Mouse (Mus musculus): ENCODE data around the gene Gm42742. TPM values are rescaled to one million over a fixed set of nuclear protein-coding genes. Genes with fewer than 3 reads are reported as not detected.

The Gm42742 gene
- polyA plus RNA-seq, 1 experiment, result 362 TPM

DNA sequence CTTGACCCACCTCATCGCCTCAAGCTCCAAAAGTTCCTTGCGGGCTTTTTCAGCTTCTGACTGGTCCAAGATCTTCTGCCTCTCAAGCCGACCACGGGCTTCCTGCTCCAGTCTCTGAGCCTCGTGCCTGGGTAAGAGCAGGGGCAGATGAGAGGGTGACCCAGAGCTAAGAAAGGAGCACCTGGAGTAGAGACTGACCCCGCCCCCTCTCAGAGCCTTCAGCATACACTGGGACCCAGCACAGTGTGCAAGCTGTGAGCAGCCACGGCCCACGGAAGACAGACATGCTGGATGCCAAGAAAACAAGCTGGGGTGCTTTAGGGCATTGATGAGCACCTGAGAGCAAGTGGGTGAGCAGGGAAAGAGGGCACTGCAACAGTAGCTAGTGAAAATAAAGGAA lies 32.1 kb downstream of the Gm42742 start:
- no peak overlapping the region for H3K4me3 ChIP-seq (replicated peaks; ENCODE audit: insufficient read depth, low read depth, low read length)
- no peaks in the 10 kb centered on the region for H3K27me3 ChIP-seq (ENCODE audit: control insufficient read depth, insufficient read depth, low read length)
- no peak for TF ChIP-seq POLR2A (IDR thresholded peaks at IDR 0.05; ENCODE audit: borderline replicate concordance, insufficient read depth, low read length)
- no peak for TF ChIP-seq CTCF (IDR thresholded peaks at IDR 0.05; ENCODE audit: borderline replicate concordance, insufficient read depth, low read depth, low read length)
- H3K27ac ChIP-seq (ENCODE audit: insufficient read depth, low read length), result no peak overlapping the region
- peaks cover 32% of the 10 kb centered on the region for H3K4me1 ChIP-seq (ENCODE audit: control insufficient read depth, insufficient read depth, low read length)
- no peak for DNase-seq
- WGBS, result 68% methylated on average over 8 of the region's 8 CpGs

DNA sequence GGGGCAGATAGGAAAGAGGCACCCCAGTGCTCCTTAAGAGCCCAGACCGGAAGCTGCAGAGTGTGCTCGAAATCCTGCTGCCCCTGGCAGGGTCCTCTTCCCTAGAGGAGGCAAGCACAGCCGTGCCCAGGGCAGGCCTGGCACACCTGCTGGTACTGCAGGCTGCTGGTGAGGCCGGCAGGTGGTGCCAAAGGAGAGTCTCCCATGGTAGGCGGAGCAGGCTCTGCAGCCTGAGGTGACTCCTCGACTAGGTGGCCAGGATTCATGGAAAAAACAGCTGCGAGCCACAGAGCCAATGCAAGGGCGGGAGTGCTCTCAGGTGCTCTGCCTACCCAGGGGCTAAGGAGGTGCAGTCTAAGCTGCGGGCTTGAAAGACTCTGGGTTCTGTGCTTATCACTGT lies 34.6 kb downstream of the Gm42742 start:
- no peak overlapping the region for H3K4me3 ChIP-seq (replicated peaks; ENCODE audit: insufficient read depth, low read depth, low read length)
- no peaks in the 10 kb centered on the region for H3K27me3 ChIP-seq (ENCODE audit: control insufficient read depth, insufficient read depth, low read length)
- peak overlapping the region; percentile 6 for H3K27ac ChIP-seq (ENCODE audit: insufficient read depth, low read length)
- peak; percentile 84 for TF ChIP-seq CTCF (IDR thresholded peaks at IDR 0.05; ENCODE audit: borderline replicate concordance, insufficient read depth, low read depth, low read length)
- TF ChIP-seq POLR2A (IDR thresholded peaks at IDR 0.05; ENCODE audit: borderline replicate concordance, insufficient read depth, low read length), result 0 out of 2 replicates have a peak, but pooled peaks have one; percentile 9
- peaks cover 39% of the 10 kb centered on the region for H3K4me1 ChIP-seq (ENCODE audit: control insufficient read depth, insufficient read depth, low read length)
- WGBS, result 5% methylated on average over 9 of the region's 9 CpGs
- DNase-seq, result peak; percentile 86 to 88

DNA sequence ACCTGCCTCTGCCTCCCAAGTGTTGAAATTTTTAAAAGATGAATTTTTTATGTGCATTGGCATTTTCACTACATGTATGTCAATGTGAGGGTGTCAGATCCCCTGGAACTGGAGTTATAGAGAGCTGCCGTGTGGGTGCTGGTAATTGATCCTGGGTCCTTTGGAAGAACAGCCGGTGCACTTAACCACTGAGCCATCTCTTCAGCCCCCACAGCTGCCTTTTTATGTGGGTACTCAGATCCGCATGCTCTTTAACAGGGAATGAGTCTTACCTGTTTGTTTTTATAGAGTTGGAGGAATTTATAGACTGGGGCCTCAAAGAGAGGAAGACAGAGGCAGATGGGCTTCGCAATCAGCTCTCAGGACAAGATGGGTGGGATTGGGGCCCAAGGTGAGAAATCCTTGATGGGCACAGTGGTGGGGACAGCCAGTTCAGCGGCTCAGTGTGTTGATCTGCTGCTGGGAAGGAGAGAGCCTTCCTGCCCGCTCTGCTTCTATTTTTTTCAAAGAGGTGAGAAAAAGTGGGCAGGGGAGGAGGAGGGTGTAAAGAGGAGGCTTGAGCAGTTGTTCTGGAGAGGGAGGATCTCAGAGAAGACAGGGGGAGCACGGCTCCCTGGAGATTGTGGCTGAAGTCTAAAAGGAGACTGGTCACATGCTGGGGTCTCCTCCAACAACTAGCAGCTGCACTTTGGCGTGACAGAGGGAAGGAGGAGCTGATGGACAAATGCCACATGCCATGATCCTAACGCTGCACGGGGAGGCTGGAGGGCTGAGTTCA lies 36.0 kb downstream of the Gm42742 start:
- TF ChIP-seq POLR2A (IDR thresholded peaks at IDR 0.05; ENCODE audit: borderline replicate concordance, insufficient read depth, low read length) (no peak), CTCF (IDR thresholded peaks at IDR 0.05; ENCODE audit: borderline replicate concordance, insufficient read depth, low read depth, low read length) (no peak)
- Histone ChIP-seq H3K4me1 (ENCODE audit: control insufficient read depth, insufficient read depth, low read length) (peaks cover 41% of the 10 kb centered on the region), H3K4me3 (replicated peaks; ENCODE audit: insufficient read depth, low read depth, low read length) (no peak overlapping the region), H3K27me3 (ENCODE audit: control insufficient read depth, insufficient read depth, low read length) (no peaks in the 10 kb centered on the region), H3K27ac (ENCODE audit: insufficient read depth, low read length) (no peak overlapping the region)
- WGBS, result 48% methylated on average over 10 of the region's 10 CpGs
- no peak for DNase-seq

DNA sequence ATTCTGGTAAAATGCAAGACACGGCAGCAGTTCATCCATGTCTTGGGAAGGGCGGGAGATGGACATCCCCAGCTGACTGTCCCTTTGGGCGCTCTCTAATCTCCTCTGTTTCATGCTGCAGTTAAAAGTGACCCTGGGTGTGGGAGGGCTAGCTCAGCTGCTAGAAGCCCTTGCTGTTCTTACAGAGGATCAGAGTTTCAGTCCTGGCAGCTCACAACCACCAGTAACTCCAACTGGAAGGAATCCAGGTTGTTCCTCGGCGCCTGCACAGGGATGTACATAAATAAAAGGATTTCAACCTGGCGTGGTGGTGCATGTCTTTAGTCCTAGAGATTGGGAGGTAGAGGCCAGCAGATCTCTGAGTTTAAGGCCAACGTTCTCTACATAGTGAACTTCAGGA lies 37.8 kb downstream of the Gm42742 start:
- 0 out of 2 replicates have a peak overlapping the region, but pooled peaks have one; percentile 7 for H3K27ac ChIP-seq (ENCODE audit: insufficient read depth, low read length)
- no peak for TF ChIP-seq CTCF (IDR thresholded peaks at IDR 0.05; ENCODE audit: borderline replicate concordance, insufficient read depth, low read depth, low read length)
- no peak for TF ChIP-seq POLR2A (IDR thresholded peaks at IDR 0.05; ENCODE audit: borderline replicate concordance, insufficient read depth, low read length)
- DNase-seq, result no peak
- H3K4me1 ChIP-seq (ENCODE audit: control insufficient read depth, insufficient read depth, low read length), result peaks cover 43% of the 10 kb centered on the region
- 40% methylated on average over 7 of the region's 7 CpGs for WGBS
- H3K4me3 ChIP-seq (replicated peaks; ENCODE audit: insufficient read depth, low read depth, low read length), result no peak overlapping the region
- H3K27me3 ChIP-seq (ENCODE audit: control insufficient read depth, insufficient read depth, low read length), result no peaks in the 10 kb centered on the region

DNA sequence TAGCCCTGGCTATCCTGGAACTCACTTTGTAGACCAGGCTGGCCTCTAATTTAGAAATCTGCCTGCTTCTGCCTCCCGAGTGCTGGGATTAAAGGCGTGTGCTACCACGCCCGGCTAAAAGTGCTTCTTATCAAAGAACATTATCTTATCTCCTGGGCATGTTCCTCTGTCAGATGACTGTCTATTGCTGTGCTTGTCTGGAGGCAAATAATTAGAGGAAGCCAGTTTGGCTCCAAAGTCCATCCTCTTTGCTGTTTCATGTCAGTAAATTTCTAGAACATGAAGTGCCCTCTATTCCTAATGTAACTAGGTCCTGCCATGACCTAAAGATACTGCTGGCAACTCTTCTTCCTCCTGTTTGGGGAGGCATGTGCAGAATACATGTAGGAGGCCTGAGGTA lies 38.8 kb downstream of the Gm42742 start:
- Histone ChIP-seq H3K27ac (ENCODE audit: insufficient read depth, low read length) (no peak overlapping the region), H3K4me3 (replicated peaks; ENCODE audit: insufficient read depth, low read depth, low read length) (no peak overlapping the region), H3K27me3 (ENCODE audit: control insufficient read depth, insufficient read depth, low read length) (no peaks in the 10 kb centered on the region), H3K4me1 (ENCODE audit: control insufficient read depth, insufficient read depth, low read length) (peaks cover 43% of the 10 kb centered on the region)
- TF ChIP-seq POLR2A (IDR thresholded peaks at IDR 0.05; ENCODE audit: borderline replicate concordance, insufficient read depth, low read length), result no peak
- TF ChIP-seq CTCF (IDR thresholded peaks at IDR 0.05; ENCODE audit: borderline replicate concordance, insufficient read depth, low read depth, low read length), result no peak
- no peak for DNase-seq
- WGBS, result 92% methylated on average over 4 of the region's 4 CpGs

DNA sequence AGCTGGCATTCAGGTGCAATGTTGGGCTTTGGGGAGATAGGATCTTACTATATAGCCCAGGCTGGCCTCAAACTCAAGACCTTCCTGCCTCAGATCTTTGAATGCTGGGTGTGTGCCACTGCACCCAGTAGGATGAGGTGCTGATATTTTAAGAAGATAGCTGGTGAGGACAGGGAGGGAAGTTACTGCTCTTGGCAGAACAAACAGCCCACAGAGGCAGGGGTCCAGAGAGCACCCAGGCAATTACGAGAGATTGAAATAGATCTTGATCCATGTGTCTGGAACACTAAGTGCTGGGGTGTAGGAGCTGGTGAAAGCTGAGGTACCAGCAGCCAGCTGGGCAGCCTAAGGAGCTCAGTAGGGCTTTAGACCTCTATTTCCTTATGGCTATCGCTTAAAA lies 39.3 kb downstream of the Gm42742 start:
- Histone ChIP-seq H3K27ac (ENCODE audit: insufficient read depth, low read length) (no peak overlapping the region), H3K4me1 (ENCODE audit: control insufficient read depth, insufficient read depth, low read length) (peaks cover 40% of the 10 kb centered on the region), H3K4me3 (replicated peaks; ENCODE audit: insufficient read depth, low read depth, low read length) (no peak overlapping the region), H3K27me3 (ENCODE audit: control insufficient read depth, insufficient read depth, low read length) (no peaks in the 10 kb centered on the region)
- TF ChIP-seq CTCF (IDR thresholded peaks at IDR 0.05; ENCODE audit: borderline replicate concordance, insufficient read depth, low read depth, low read length) (no peak), POLR2A (IDR thresholded peaks at IDR 0.05; ENCODE audit: borderline replicate concordance, insufficient read depth, low read length) (no peak)
- no peak for DNase-seq
- 68% methylated on average over 2 of the region's 2 CpGs for WGBS

DNA sequence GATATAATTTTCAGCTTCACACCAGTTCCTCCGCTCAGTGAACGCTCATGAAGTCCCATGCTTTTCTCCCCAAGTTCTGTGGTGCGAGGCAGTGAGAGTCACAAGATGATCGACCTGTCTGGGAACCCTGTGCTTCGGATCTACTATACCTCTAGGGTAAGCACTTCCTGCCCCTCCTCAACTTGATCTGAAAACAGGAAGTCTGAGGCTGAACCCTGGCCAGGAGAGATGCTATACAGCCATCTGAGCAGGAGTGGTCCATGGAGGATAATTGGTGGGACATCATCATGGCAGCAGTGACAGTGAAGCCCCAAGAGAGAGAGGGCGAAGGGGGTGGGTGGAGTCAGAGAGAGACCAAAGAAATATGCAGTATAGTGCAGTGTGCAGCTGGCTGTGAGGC lies 42.1 kb downstream of the Gm42742 start:
- TF ChIP-seq CTCF (IDR thresholded peaks at IDR 0.05; ENCODE audit: borderline replicate concordance, insufficient read depth, low read depth, low read length) (no peak), POLR2A (IDR thresholded peaks at IDR 0.05; ENCODE audit: borderline replicate concordance, insufficient read depth, low read length) (no peak)
- no peak for DNase-seq
- no peaks in the 10 kb centered on the region for H3K27me3 ChIP-seq (ENCODE audit: control insufficient read depth, insufficient read depth, low read length)
- 92% methylated on average over 6 of the region's 6 CpGs for WGBS
- H3K4me1 ChIP-seq (ENCODE audit: control insufficient read depth, insufficient read depth, low read length), result peaks cover 27% of the 10 kb centered on the region
- no peak overlapping the region for H3K4me3 ChIP-seq (replicated peaks; ENCODE audit: insufficient read depth, low read depth, low read length)
- no peak overlapping the region for H3K27ac ChIP-seq (ENCODE audit: insufficient read depth, low read length)

DNA sequence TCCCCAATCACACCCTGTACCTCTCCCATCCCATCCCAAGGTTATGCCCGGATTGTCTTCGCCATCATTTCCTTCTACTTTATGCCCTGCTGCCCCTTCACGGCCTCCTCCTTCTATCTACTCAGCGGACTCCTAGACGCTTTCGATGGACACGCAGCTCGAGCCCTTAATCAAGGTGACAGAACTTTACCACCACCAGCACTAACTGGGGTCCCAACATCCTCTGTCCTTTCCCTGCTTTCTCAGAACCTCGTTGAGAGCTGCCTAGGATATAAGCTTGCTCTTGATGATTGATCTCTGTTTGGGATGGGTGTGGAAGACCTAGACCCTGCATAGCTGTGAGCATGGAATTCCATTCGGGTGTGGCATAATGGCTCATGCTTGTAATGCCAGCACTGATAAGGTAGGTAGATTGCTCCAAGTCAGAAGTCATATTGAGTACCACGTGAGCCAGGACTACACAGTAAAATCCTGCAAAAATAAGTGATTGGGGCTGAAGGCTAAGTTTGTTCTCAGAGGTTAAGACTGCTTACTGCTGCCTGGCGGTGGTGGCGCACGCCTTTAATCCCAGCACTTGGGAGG lies 43.9 kb downstream of the Gm42742 start:
- no peaks in the 10 kb centered on the region for H3K27me3 ChIP-seq (ENCODE audit: control insufficient read depth, insufficient read depth, low read length)
- WGBS, result 22% methylated on average over 14 of the region's 14 CpGs
- peak overlapping the region; percentile 75 for H3K4me3 ChIP-seq (replicated peaks; ENCODE audit: insufficient read depth, low read depth, low read length)
- peaks cover 14% of the 10 kb centered on the region for H3K4me1 ChIP-seq (ENCODE audit: control insufficient read depth, insufficient read depth, low read length)
- H3K27ac ChIP-seq (ENCODE audit: insufficient read depth, low read length), result peak overlapping the region; percentile 91
- DNase-seq, result peak; percentile 39 to 51
- TF ChIP-seq POLR2A (IDR thresholded peaks at IDR 0.05; ENCODE audit: borderline replicate concordance, insufficient read depth, low read length) (no peak), CTCF (IDR thresholded peaks at IDR 0.05; ENCODE audit: borderline replicate concordance, insufficient read depth, low read depth, low read length) (no peak)

Data from cerebellum, adult 2 months (tissue).